Mouse (Mus musculus) 416B (cell line): ENCODE data around the gene Adcyap1r1.

Experiments used
- DNase-seq: peaks from one replicate; pipeline ENCODE4 v3.0.0; 2011; ENCODE audit warnings: low read depth

The Adcyap1r1 gene

GRCm38 (mm10) chr6:55451771-55452371 is at the start of gene Adcyap1r1:
Gene Adcyap1r1, plus strand, starts transcription at chr6:55451978.
- DNase-seq, result no peak

GRCm38 (mm10) chr6:55402041-55402776 is 49.6 kb upstream of the Adcyap1r1 start:
- DNase-seq, result no peak

- DNase-seq, result no peak
Measured at GRCm38 (mm10) chr6:55403411-55404309, 48.1 kb upstream of the Adcyap1r1 start.

GRCm38 (mm10) chr6:55404421-55404990 is 47.3 kb upstream of the Adcyap1r1 start:
- no peak for DNase-seq

GRCm38 (mm10) chr6:55407345-55407744 is 44.4 kb upstream of the Adcyap1r1 start:
- no peak for DNase-seq

GRCm38 (mm10) chr6:55410119-55410775 is 41.5 kb upstream of the Adcyap1r1 start:
- DNase-seq, result no peak

- no peak for DNase-seq
Measured at GRCm38 (mm10) chr6:55410977-55411376, 40.8 kb upstream of the Adcyap1r1 start.

GRCm38 (mm10) chr6:55416202-55416601 is 35.6 kb upstream of the Adcyap1r1 start:
- DNase-seq, result no peak

- DNase-seq, result no peak
Measured at GRCm38 (mm10) chr6:55418746-55419410, 32.9 kb upstream of the Adcyap1r1 start.

- DNase-seq, result no peak
Measured at GRCm38 (mm10) chr6:55420411-55420810, 31.4 kb upstream of the Adcyap1r1 start.

GRCm38 (mm10) chr6:55420869-55421361 is 30.9 kb upstream of the Adcyap1r1 start:
- no peak for DNase-seq

GRCm38 (mm10) chr6:55432121-55432520 is 19.7 kb upstream of the Adcyap1r1 start:
- DNase-seq, result no peak

GRCm38 (mm10) chr6:55434360-55434759 is 17.4 kb upstream of the Adcyap1r1 start:
- no peak for DNase-seq

- DNase-seq, result no peak
Measured at GRCm38 (mm10) chr6:55435266-55436159, 16.3 kb upstream of the Adcyap1r1 start.

GRCm38 (mm10) chr6:55437919-55438318 is 13.9 kb upstream of the Adcyap1r1 start:
- DNase-seq, result peak; percentile 61

- DNase-seq, result no peak
Measured at GRCm38 (mm10) chr6:55438837-55439236, 12.9 kb upstream of the Adcyap1r1 start.

GRCm38 (mm10) chr6:55443927-55444688 is 7.7 kb upstream of the Adcyap1r1 start:
- no peak for DNase-seq

- no peak for DNase-seq
Measured at GRCm38 (mm10) chr6:55444721-55445120, 7.1 kb upstream of the Adcyap1r1 start.

GRCm38 (mm10) chr6:55448199-55448598 is 3.6 kb upstream of the Adcyap1r1 start:
- DNase-seq, result no peak
